Mouse (Mus musculus) erythroblast, embryonic 14.5 days (primary cell): ENCODE measurements around the gene Dsp.

Experiments
- GATA1 ChIP-seq: IDR thresholded peaks from 2 replicates; pipeline ENCODE4 v1.6.1; 2012; ENCODE audit warnings: low read length, inconsistent platforms, mixed read lengths
- TAL1 ChIP-seq: IDR thresholded peaks from 3 replicates; pipeline ENCODE4 v1.6.1; 2012; ENCODE audit warnings: low read length, inconsistent platforms, mixed read lengths

DNA sequence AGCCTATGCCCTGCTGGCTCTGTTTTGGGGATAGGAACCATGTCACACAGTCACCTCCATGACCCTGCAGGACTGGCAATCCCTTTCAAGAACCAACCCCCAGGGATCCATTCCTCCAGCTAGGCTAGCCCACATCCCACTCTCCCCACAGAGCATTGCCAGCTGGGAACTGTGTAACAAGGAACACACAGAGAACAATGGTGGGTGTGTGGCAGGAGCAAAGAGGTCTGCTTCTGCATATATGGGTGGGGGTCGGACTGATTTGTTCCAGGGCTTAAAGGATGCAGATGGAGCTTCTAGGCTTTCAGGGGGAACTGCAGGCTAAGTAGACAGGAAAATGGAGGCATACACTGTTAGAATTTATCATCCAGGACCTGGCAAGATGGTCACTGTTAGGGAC lies 10.6 kb upstream of the Dsp start:
- TF ChIP-seq TAL1 (no peak), GATA1 (no peak)
